Mouse (Mus musculus): ENCODE results near the gene Dusp23.

Gene Dusp23

DNA sequence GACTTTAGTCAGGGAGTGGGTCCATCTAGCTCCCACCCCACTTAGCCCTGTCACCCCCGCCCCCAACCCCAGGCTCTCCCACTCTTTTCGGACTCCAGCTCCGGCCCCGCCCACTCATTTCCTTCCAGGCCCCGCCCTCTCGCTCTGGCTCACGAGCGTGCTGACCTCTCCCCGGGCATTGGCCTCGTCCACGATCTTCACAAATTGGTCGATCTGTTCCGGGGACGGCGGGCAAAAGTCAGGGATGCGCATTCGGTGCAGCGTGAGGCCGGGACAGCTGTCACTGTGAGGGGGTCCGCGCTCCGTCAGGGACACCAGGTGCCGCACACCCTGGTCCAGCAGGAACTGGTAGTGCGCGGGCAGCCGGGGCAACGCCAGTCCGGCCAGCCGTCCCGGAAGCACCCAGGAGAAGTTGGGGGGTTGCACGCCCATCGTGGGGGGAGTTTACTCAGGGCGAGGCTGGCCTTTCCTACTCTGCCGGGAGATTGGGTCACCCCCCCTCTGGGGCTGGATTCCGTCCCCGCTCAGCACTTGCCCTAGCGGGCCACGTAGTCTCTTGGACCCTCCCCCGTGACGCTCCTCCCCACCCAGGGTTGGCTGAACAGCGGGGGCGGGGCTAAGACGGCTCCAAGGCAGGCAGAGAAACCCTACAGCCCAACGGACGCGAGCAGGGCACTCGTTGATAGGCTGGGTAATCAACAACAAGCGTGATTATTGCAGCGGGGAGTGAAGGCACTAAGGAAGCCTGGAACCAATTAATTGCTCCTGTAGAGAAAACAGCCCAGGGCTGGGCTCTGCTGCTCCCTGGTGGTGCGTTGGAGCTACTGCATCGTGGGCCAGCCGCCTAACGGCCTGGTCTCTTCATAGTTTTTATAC, at the start of gene Dusp23:
Gene Dusp23 (minus strand): TSS at position 512 of the 876 bp plus-strand sequence.
- in situ Hi-C loops (cut with MboI, MseI), result loop anchor here (5.0 kb wide), 1 partner anchor 220 kb away; no protein-coding TSS in a partner anchor

DNA sequence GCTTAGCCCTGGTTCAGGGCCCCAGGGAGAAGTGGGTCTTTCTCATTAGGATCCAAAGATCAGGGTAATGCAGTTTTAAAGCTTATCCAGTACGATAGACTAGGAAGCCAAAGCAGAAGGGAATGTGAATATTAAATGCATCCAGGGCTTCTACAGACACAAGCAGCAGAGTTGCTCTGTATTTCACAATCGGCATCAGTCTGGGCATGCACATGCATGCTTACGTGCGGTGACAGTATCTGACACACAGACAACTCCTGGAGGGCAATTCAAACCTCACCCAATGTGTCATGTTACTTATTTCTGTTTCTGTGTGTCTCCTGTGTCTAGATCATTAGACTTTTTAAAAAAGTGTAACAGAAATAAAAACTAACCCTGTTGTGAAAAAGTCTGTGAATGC, 48.0 kb upstream of the Dusp23 start:
- in situ Hi-C loops (cut with MboI, MseI), result no loop called here

DNA sequence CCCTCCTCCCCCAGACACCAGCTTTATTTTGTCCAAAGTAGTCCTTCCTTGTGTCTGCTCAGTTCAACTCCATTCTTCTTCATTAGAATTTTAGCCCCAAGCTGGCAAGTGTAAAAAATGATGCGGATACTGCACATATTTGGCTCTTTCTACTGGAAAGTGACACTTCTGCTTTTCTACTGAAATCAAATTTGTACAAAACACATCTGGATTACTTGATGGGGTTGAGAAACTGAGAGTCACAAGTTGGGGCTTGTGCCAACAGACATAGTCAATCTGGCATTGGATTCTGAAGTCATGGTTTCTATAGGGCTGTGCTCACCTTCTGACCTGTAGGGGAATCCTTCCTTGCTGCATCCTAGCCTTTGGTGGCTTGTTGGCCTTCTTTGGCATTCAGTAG, 38.0 kb upstream of the Dusp23 start:
- in situ Hi-C loops (cut with MboI, MseI), result no loop called here

DNA sequence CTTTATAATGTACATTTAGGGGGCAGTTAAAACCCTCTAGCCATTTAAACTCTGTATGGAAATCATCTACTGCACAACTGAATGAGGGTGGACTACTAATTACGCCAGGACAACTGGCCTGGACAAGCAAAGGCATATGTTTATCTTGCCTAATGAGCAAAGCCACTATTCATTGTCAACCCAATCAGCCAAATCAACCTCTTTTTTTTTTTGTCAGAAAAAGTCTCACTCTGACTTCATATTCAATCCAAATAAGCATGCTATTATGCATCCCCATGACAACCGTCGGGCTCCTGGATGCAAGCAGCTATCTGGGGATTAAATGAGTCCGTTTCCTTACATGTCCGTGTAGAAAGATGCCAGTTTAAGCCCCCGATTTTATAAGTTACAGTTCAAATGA, 34.8 kb upstream of the Dusp23 start:
- in situ Hi-C loops (cut with MboI, MseI), result no loop called here

DNA sequence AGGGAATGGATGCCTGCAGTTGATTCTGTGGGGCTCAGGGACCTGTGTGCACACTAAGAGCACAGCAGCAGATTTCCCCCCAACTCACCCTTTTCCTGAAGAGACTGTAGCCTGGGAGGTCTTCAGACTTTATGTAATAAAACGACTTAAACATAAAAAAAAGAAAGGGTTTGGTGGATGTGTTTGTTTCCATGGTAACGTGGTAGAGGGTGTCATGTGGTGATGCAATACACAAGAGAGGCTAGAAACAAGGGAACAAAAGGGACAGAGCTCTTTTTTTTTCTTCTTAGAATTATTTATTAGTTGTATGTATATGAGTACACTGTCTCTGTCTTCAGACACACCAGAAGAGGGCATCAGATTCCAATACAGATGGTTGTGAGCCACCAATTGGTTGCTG, 32.7 kb upstream of the Dusp23 start:
- in situ Hi-C loops (cut with MboI, MseI), result no loop called here

DNA sequence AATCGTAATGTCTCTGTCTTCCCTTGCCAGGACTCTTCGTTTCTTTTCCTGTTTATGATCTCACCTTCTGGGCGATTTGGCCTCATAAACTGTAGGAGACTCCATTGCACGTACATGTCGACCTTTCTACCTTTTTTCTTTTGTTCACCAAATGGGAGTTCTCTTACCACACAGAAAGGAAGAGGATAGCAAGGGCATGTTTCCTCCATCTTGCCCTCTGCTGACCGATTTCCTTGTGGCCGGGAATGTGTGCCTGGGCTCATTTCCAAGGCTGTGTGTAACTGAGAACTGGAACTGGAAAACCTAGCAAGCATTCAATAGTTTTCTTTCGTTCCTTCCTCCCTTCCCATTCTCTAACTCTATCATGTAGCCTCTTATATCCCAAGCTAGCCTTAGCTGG, 26.9 kb upstream of the Dusp23 start:
- in situ Hi-C loops (cut with MboI, MseI), result no loop called here

DNA sequence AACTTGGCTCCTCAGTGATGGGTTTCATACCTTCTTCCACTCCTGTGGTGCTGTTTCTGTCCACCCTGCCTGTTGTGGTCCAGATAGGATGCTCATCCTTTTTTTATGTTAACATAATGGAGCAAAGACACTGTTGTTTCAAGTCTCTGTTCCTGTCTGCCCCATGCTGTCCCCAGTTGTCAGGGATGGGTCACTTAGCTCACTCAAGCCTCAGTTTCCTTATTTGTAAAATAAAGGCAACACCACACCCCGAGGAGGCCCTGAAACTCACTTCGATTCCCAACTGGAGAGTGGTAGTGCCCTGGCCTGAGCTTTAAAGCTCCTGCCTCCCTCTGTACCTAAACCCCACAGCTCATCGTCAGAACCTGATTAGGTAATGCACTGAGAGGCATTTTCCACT, 24.5 kb upstream of the Dusp23 start:
- in situ Hi-C loops (cut with MboI, MseI), result no loop called here

DNA sequence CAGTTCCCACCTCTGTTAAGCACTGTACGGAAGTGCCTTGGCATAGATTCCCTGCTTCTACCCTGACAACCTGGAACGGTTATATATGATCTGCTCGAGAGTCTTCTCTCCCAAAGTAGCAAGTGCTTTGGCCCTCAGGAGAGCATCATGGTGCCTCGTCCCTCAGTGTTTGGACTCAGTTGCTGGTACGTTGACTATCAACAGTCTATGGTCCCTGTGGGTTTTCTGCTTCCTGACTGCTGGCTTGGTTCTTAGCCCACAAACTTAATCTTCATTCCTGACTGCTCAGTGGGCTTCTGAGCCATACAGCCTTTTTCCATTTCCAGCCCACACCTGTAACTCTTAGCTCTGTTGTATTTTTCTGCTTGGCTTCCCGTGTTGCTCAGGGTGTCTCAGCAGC, 21.1 kb upstream of the Dusp23 start:
- in situ Hi-C loops (cut with MboI, MseI), result no loop called here

DNA sequence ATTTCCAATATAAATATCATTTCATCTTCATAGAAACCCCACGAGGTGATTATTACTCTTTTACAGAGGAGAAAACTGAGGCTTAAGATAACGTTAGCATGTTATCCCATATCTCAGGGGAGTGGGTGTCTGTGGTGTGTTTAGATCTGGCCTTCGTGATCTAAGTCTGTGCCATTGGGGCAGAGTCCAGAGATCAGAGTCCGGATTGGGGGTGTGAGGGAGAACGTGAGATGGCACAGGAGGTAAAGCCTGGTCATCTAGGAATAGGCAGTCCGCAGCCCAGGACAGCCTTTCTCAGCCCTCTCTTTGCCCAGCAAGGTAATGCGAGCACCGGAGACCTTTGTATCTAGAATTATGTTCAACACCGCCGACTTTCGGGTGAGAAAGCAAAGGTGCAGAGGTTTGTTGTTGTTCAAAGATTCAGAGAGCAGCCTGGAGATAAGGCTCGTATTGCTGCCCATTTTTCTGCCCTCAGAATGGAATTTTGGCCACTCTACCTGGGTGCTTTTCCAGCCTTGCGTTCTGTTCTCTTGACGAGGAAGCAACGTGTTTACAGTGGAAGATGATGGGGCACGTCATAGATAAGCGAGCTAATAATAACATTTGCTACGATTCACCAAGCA, 19.4 kb upstream of the Dusp23 start:
- in situ Hi-C loops (cut with MboI, MseI), result no loop called here

DNA sequence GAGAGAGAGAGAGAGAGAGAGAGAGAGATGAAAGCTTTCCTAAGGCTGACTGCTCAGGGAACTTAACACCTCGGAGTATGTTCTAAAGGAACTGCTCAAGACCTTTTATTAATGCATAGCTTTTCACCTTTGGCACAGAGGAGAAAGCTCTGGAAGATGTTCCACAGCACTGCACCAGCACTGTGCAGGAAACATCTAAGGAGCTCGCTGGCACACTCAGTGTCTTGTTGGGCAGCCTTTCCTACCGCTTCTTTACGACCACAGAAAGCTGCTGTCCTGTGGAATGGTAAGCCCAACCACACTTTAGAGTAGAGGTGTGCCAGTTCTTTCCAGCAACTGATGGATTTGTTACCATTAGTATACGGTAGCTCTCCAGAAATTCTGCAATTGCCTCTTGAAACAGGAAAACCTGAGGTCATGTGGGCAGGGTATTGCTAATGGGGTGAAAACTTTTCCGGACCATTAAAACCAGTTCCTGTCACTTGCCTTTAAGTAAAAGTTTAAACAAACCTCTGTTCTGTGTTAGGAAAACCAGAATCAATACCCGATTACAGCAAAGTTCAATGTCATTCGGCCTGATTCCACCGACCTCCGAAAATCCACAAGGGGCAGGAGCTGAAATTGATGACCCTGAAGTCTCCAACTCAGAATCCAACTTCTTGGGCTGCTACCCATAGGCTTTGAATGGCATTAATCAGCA, 18.7 kb upstream of the Dusp23 start:
- in situ Hi-C loops (cut with MboI, MseI), result no loop called here

DNA sequence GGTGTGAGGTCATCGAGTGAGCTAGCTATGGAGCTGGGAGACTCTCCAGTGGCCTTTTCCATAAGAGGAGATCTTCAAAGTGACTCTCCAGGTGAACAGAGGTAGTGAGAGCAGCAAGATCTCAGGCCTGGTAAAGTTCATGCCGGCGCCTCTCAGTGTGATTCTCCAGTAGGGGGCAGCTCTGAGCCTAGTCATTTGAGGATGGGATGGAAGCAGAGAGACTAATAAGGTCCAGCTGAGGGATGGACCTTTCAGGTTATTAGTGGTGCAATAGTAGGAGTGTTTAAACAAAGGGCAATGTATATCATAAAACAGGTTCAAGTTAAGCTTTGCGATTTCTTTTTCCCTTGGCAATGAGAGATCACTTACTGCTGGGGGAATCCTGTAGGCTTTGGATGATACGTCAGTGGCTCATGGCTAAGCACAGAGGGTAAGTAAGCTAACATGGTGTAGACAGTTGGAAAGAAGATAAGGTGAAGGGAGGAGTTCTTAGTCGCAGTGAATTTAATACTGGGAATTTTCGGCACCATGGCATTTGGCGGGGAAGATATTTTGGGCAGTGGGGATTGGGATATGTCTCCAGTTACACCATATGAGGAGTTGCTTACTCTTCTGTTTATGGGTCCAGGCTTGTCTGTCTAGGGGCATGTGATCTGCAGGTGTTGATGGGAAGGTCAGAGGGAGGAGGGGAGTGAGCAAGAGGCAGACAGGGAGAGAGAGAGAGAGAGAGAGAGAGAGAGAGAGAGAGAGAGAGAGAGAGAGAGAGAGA, 17.9 kb upstream of the Dusp23 start:
- in situ Hi-C loops (cut with MboI, MseI), result no loop called here

DNA sequence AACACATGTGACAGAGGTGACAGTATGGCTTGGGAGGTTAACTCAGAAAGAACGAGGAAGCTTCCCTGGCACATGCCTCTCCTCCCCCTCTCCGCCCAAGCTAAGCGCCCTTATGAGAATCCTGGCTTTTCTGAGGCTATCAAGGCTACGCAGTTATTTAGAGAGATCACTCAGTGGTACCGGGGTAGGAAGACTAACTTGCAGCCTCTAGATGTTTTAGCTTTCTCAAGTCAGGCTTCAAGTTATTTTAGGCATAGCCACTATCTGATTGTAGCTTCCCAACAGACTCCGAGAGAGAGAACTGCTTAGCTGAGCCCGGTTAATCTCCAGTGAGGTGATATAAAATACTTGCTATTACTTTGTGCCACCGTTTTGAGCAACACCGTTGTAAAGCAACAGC, 16.6 kb upstream of the Dusp23 start:
- in situ Hi-C loops (cut with MboI, MseI), result no loop called here

DNA sequence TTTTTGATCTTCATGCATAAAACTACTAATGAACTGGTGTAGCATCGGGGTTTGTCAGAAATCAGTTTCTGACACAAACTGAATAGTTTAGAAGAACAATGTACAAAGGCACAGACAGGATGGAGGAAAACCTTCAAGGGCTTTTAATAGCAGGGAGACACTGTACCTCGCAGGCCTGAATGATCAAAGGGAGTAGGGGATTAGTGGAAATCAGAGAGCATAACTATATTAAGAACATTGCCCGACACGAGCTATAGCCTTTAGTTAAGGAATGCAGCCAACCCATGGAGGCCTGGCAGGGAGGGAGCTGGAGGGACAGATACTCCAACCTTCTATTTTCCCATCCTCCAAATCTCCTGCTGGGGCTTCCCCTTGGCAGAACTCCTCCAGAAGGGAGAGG, 14.5 kb upstream of the Dusp23 start:
- in situ Hi-C loops (cut with MboI, MseI), result no loop called here

DNA sequence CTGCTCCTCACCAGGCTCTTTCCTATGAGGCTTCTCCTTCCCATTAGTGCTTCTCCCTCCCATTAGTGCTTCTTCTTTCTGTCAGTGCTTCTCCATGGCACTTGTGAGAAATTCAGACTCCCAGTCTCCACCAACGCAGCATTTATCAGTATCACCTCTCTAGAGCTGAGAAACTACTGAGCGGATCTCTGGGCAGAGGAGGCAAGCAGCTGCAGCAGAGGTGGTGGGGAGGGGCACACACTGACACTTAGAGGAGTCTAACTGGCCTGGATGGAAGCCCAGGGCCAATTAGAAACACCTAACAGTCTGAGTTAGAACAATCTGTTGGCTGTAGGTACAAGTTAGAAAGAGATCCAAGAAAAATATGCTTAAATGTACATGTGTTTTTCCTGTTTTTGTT, 6.0 kb upstream of the Dusp23 start:
- in situ Hi-C loops (cut with MboI, MseI), result no loop called here

DNA sequence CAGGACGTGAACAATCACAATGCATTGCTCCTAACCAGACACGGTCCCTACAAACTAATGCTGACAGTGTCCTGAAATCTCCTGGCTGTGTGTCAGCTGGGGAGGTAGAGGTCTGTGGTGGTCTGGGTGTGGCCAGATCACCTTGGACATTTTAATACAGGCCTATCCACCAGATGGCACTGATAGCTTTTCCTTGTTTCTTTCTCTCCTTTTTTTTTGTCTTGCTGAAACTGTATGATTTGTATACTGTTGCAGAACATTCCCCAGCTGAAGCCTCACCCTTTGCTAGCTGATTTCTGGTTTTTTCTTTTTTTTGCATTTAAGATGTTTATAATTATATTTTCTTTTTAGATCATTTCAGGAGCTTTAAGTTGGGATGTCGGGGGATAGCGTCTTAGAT, 5.0 kb upstream of the Dusp23 start:
- in situ Hi-C loops (cut with MboI, MseI), result no loop called here

DNA sequence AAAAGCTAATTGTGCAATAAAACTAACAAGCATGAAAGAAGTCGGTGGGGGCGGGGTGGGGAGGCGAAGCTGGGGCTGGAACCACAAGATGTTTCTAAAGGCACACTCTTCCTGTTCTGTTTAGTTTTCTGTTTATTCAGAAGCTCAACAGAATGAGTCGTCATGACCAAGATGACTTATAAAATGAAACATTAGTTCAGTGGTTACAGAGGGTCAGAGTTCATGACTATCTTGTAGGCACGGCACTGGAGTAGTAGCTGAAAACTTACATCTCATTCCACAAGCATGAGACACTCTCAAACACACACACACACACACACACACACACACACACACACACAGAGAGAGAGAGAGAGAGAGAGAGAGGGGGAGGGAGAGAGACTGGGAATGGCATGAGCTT, 3.5 kb upstream of the Dusp23 start:
- in situ Hi-C loops (cut with MboI, MseI), result no loop called here

DNA sequence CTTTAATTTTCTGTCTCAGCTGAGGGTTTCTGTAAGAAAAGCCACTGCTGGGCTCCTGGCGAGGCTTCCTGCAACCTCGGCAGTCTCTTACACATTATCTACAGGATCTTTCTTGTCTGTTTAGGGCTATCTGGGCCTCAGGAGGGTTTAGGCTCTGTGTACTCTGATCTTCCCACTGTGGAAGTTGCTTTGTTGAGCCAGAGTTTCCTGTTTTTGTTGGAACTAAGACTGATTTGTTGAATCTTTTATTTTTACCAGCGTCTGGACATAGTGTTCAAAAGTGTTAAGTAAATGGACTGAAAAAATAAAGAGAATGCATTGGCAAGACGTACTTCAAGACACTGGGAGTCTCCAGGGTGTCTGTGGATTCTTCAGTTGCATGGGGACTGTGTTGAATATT, 2.5 kb upstream of the Dusp23 start:
- in situ Hi-C loops (cut with MboI, MseI), result no loop called here

DNA sequence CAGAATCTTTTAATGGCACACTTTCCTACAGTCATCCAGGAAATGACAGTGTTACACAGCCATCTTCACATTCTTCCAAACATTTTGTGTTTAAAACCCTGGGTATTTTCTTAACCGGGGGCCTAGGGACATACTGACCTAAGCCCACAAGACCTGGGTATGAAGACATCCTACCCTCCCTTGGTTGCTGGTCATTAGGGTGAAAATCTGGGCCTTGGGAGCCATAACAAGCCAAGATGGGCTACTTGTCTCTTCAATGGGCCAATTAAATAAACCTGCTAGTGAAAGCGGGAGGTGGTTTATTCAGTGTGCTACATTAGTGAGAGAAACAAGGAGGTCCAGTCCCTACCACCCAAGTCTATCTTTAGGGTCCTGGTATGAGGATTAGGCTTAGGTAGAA, 1.4 kb upstream of the Dusp23 start:
- in situ Hi-C loops (cut with MboI, MseI), result loop anchor here (5.0 kb wide), 1 partner anchor 222 kb away; no protein-coding TSS in a partner anchor

DNA sequence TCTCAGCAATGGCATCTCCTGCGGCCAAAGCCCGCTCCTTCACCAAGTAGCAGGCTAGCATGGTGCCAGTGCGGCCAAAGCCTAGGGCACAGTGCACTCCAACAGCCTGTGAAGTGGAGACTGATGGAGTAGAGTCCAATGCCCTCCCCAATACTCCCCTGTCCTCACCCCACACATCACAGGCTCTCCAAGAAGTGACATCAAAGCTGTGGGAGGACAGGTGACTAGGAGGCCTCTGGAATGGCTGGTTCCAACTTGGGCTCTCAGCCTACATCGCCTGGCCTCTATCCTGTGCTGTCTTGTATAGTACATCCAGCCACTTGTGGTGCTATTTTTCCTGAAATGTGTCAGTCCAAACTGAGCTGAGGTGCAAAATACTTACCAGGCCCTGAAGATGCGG, 1.0 kb downstream of the Dusp23 start:
- in situ Hi-C loops (cut with MboI, MseI), result loop anchor here (5.0 kb wide), 1 partner anchor 219 kb away; no protein-coding TSS in a partner anchor

DNA sequence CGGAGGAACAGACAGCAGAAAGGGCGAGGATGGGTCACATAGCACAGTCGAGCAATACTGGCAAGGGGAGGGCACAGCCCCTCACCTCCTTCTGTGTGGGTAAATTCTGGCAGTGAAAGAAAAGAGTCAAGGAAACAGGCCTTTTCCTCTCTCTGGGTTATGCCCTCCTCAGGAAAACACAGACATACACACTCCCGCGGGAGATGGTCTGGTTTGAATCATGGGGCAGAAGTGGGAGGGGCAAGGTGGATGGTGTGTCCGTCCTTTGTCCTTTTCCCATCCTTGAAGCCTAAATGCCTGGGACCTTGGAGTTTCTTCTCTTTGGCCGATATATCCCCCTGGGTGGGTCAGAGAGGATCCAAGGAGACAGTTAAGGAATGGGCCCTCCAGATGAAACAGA, 2.9 kb downstream of the Dusp23 start:
- in situ Hi-C loops (cut with MboI, MseI), result loop anchor here (5.0 kb wide), 2 partner anchors 98 to 218 kb away; no protein-coding TSS in a partner anchor

DNA sequence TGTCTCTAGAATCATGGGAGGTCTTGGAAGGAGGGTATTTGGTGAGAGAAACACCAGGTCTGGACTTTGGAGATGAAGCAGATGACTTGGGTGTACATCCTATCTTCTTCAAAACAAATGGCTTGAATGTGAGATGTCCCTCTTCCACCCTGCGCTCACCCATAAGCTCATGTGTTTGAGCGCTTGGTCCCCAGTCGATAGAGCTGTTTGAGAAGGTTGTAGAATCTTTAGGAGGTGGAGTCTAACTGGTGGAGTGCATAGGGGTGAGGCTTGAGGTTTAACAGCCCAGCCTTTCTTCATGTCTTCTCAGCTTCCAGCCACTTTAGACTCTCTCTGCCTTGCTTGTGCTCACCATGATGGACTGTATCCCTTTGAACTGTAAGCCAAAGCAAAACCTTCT, 6.5 kb downstream of the Dusp23 start:
- in situ Hi-C loops (cut with MboI, MseI), result loop anchor here (5.0 kb wide), 1 partner anchor 94 kb away; no protein-coding TSS in a partner anchor

DNA sequence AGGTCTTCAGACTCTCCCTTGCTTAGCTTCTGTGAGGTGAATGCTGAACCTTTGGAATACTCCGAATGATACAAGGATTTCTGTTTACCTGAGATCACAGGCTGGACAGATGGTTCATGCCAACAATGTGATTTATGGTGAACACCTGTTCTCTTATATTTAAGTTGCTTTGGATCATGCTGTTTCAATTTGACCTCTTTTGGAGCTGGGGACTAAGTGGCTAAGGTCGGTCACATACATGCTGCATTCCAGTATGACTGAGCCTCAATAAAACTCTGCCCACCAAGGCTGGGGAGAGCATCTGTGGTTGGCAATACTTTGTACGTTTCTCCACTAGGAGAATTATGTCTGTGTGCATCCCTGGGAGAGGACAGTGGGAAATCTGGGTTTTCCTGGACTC, 8.7 kb downstream of the Dusp23 start:
- in situ Hi-C loops (cut with MboI, MseI), result no loop called here

All from T-helper 2 cell (primary cell).